Mouse (Mus musculus) retina, adult 2 months (tissue): ENCODE measurements at regions not wholly inside any gene's neighbourhood (a gene's known extent, or its start where the extent isn't known, plus 50 kb on each side); places are given as distances from the start of the nearest gene placed in this dataset.
A peak's percentile ranks its signal among the peaks of the same experiment; 100 is the strongest.

Source experiments
- DNase-seq: peaks from one replicate; pipeline ENCODE4 v3.0.0-alpha.2; 2012; ENCODE audit warnings: low read depth, low spot score

- no peak for DNase-seq
Measured at GRCm38 (mm10) chrX:12889482-12889808, 127.6 kb upstream of the Med14 start.

DNA sequence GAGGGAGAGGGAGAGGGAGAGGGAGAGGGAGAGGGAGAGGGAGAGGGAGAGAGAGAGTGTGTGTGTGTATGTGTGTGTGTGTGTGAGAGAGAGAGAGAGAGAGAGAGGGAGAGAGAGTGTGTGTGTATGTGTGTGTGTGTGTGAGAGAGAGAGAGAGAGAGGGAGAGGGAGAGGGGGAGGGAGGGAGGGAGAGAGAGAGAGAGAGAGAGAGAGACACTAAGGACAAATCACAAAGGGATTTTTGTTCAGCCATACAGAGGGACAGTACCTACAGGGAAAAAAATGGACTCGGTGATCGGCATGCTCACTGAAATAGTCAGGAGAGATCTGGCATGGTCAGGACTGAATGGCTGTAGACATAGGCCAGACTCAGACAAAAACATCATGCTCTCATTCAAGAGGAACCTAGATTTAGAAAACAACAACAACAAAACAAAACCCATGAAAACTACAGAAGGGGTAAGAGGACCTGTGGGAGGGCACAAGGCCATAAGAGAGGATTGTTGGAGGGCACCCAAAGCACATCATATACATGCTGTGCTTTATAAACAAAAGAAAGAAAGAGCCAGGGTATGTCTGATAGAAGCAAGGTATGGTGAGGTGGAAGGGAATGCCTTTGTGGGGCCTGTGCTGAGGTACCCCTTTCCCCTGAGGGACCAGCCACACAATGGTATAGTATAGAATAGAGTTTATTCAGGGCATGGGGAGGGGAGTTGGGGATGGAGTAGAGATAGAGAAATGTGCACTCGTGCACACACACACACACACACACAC, 127.0 kb upstream of the Med14 start:
- no peak for DNase-seq

- DNase-seq = no peak
Measured at GRCm38 (mm10) chrX:12888010-12888707, 126.3 kb upstream of the Med14 start.

GRCm38 (mm10) chrX:12887516-12887915, 125.6 kb upstream of the Med14 start:
- DNase-seq = no peak

GRCm38 (mm10) chrX:12886160-12887048, 124.5 kb upstream of the Med14 start:
- no peak for DNase-seq

GRCm38 (mm10) chrX:12879233-12879632, 117.4 kb upstream of the Med14 start:
- no peak for DNase-seq

- no peak for DNase-seq
Measured at GRCm38 (mm10) chrX:12877506-12877905, 115.6 kb upstream of the Med14 start.

DNA sequence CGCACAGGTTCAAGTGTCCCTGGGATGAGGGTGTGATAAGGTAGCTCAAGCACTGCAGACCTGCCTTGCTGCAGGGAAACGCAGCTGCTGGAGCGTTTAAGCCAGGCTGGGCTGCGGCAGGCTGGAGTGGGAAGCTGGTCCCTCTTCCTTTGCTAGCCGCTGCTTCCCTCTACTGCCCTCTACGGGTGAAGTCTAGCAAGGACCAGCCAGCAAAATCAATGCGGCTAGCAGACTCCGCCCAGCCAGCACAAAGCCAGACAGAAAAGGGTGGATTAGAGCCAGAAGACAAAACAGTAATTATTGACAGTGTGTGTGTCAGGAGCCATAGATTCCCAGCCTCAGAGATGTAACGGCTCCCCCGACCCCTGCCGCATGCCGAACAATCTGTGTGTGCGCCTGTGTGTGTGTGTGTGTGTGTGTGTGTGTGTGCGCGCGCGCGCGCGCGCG, 111.8 kb upstream of the Med14 start:
- DNase-seq = peak; percentile 55

DNA sequence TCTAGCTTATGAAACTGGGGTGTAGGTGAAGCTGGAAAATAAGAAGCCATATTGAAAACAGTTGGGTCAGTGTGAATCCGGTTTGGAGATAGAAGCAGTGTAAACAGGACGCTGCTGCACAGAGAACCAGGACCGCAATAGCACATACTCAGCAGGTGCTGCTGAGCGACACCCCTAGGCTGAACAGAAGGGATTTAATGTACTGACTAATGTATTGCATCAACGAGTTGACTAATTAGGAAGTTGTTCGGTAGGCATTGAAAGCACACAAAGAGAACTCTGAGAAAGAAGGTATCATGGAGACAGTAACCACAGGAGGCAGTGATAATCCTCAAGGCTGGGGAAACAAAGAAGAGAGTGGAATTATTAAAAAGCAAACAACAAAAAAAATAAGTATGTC, 111.4 kb upstream of the Med14 start:
- DNase-seq = no peak

- no peak for DNase-seq
Measured at GRCm38 (mm10) chrX:12866885-12867498, 105.1 kb upstream of the Med14 start.

DNA sequence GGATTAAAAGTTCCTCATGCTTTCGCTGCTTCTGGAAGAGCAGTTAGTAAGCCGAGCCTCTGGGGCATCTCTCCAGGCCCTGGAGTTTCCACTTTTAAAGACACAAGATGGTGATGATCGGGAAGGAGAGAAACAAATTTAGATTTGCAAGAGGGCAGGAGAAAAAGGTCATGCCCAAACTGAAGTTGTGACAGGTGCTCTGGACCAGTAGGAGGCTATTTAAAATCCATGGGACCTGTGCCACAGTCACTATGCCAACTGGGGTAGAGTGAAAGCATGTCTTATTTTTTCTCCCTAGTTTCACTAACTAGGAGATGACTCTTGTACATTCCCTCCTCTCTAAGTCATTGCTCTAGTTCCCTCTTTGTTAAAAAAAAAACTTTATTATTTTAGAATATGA, 104.3 kb upstream of the Med14 start:
- no peak for DNase-seq

DNA sequence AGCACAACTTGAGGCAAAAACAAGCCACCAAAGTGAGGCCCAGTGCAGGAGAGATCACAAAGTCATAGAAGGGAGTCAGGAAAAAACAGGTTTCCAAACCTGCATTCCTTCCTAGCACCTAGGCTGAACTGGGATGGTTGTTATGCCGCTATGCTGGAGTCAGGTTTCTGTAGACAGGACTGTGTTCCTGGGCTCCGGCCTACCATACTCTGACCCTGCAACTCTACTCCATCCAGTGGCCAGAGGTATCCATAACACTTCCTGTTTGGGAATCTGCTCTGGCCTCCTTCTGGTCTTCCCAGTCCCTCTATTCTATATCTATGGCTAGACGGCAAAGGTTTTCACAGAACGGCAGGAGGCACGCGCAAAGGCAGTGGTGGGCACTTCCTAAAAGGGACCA, 98.3 kb upstream of the Med14 start:
- DNase-seq = no peak

GRCm38 (mm10) chrX:12858757-12859156, 96.9 kb upstream of the Med14 start:
- DNase-seq = no peak

GRCm38 (mm10) chrX:12857881-12858755, 96.2 kb upstream of the Med14 start:
- DNase-seq = no peak

- no peak for DNase-seq
Measured at GRCm38 (mm10) chrX:12855425-12855824, 93.6 kb upstream of the Med14 start.

DNA sequence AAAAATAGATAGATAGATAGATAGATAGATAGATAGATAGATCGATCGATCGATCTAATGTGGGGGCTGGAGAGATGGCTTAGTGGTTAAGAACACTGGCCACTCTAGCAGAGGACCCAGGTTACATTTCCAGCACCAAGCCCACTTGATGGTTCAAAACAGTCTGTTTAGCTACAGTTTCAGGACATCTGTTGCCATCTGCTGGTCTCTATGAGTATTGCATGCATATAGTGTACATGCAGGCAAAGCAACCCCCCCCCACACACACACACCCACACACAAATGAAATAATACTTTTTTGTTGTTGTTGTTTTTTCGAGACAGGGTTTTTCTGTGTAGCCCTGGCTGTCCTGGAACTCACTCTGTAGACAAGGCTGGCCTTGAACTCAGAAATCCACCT, 89.8 kb upstream of the Med14 start:
- no peak for DNase-seq

DNA sequence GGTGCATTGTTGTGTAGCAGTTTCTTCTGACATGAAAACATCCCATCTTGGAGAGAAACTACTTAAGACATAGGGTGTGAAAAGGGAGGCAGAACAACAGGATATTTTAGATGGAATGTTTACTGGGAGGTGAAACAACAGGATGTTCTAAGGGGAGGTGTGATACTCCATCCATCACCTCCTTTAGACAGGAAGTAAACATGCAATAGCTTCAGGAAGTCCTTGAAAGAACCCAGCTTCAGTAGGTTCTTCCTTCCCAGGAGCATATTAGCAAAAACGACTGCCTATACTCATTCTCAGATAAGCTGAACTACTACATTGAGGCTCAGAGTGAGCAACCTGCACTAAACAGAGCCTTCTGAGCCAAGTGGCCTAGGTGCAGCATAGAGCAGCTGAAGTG, 82.6 kb upstream of the Med14 start:
- DNase-seq = no peak

GRCm38 (mm10) chrX:12841021-12841325, 79.1 kb upstream of the Med14 start:
- no peak for DNase-seq

DNA sequence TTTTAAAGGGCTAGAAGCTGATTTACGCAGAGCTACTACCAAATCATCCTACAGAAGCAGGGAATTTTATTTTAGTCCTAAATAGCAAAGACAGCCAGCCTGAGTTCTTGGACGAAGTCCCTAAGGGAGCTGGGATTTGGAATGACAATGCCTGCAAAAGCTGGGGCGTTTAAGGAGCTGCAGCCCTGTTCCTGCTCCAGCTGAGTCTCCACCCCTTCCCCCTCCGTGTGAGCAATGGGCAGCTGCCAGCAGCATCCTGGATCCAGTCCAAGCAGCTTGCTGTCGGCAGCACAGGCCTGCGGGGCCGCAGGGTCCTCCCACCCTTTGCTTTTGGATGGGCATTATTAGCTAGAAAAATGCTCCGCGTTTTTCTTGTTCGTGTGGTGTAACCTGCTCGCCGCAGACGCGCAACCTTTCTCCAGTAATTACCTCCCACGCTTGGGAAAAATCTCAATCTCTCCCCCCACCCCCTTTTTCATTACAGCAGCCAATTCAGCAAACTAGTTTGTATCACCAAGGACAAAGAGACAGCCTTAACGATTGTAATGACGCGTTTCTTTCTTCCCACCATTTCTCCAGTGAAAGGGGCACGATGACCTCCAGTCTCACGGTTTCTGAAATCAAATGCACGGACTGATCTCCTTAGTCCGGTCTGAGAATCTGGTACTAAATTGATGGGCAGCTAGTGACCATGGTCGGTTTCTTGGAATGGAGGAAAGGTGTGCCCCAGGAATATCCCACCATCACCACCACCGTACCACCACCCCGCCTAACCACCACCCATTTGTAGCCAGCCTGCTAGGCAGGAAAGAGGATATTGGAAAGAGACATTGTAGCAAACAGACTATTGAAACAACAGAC, 78.5 kb upstream of the Med14 start:
- peak; percentile 30 for DNase-seq
